Mouse (Mus musculus): ENCODE results near the gene Ranbp10. TPM values are rescaled to one million over a fixed set of nuclear protein-coding genes. Genes with fewer than 3 reads are reported as not detected.

Ranbp10 gene
- polyA plus RNA-seq, 1 experiment from 2014 or later = 9.6 TPM

DNA sequence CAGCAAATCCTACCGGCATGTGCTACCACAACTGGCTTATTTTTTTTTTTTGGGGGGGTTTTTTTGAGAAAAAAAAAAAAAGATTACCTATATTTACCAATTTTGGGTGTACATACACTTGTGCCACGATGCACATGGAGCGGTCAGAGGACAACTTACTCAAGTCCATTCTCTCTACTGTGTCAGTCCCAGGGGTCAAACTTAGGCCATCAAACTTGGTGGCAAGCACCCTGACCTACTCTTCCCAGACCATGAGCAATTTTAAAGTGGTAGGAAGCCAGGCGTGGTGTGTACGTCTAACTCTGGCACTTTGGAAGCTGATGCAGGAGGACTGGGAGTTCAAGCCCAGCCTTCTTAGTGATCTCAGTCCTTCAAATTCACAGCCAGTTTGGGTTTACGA, 13.9 kb downstream of the Ranbp10 start:
- ATAC-seq = no peak
- H3K27me3 ChIP-seq (ENCODE audit: control insufficient read depth, insufficient read depth, low read depth, low read length) = no peaks in the 10 kb centered on the region
- H3K9ac ChIP-seq (ENCODE audit: low read depth, low read length) = no peak overlapping the region
- H3K4me2 ChIP-seq (ENCODE audit: low read length) = no peak overlapping the region
- no peaks in the 10 kb centered on the region for H3K9me3 ChIP-seq (replicated peaks; ENCODE audit: control insufficient read depth, low read length, poor library complexity, severe bottlenecking)
- H3K4me1 ChIP-seq (ENCODE audit: control insufficient read depth, insufficient read depth, low read length) = no peaks in the 10 kb centered on the region
- WGBS = 98% methylated on average over 6 of the region's 6 CpGs
- H3K4me3 ChIP-seq (ENCODE audit: low read depth, low read length) = no peak overlapping the region
- no peak overlapping the region for H3K27ac ChIP-seq (ENCODE audit: low read length)
- H3K36me3 ChIP-seq (ENCODE audit: control insufficient read depth, insufficient read depth, low read length) = 0 out of 2 replicates have a peak, but pooled peaks cover 3% of the 10 kb centered on the region

DNA sequence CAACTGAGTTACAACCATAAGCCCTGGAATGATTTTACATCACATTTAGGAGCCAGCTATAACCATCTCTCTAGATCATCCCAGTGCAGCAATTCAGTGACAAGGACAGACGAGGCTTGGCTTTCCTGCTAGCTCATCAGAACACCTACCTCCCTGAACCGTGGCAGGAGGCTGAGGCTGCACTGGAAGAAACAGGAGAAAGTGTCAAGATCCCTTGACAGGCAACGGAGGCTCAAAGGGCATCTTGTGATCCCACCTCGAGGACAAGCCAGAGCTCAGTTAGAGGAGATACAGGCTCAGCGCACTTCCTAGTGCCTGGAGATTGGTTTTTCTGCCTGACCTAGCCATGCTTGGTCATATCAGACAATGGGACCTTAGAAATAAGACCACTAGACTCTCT, 14.6 kb downstream of the Ranbp10 start:
- Histone ChIP-seq H3K4me2 (ENCODE audit: low read length) (no peak overlapping the region), H3K36me3 (ENCODE audit: control insufficient read depth, insufficient read depth, low read length) (0 out of 2 replicates have a peak, but pooled peaks cover 3% of the 10 kb centered on the region), H3K27me3 (ENCODE audit: control insufficient read depth, insufficient read depth, low read depth, low read length) (no peaks in the 10 kb centered on the region), H3K27ac (ENCODE audit: low read length) (no peak overlapping the region), H3K9me3 (replicated peaks; ENCODE audit: control insufficient read depth, low read length, poor library complexity, severe bottlenecking) (no peaks in the 10 kb centered on the region), H3K4me1 (ENCODE audit: control insufficient read depth, insufficient read depth, low read length) (no peaks in the 10 kb centered on the region), H3K4me3 (ENCODE audit: low read depth, low read length) (no peak overlapping the region), H3K9ac (ENCODE audit: low read depth, low read length) (no peak overlapping the region)
- ATAC-seq = no peak
- 92% methylated on average over 5 of the region's 5 CpGs for WGBS

DNA sequence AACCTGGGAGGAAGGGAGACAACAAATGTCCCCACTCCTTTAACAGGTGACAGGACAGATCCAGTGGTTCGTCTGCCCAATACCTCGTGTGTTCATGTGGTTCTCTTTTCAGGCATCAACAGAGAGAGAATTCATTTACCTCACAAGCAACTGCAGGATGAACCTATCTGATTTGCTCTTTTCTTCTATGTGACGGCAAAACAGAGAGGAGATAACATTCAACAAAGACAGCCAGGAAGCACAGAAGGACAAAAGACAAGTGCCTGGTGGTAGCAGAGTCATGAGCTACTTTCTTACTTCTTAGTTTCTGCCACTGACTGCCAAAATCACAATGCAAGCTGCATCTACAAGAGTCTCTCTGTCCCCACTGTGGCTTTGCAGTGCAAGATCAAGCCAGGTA, 15.6 kb downstream of the Ranbp10 start:
- no peak overlapping the region for H3K4me2 ChIP-seq (ENCODE audit: low read length)
- H3K9ac ChIP-seq (ENCODE audit: low read depth, low read length) = no peak overlapping the region
- H3K4me3 ChIP-seq (ENCODE audit: low read depth, low read length) = no peak overlapping the region
- no peak for ATAC-seq
- no peak overlapping the region for H3K27ac ChIP-seq (ENCODE audit: low read length)
- WGBS = 77% methylated on average over 3 of the region's 3 CpGs
- no peaks in the 10 kb centered on the region for H3K4me1 ChIP-seq (ENCODE audit: control insufficient read depth, insufficient read depth, low read length)
- H3K27me3 ChIP-seq (ENCODE audit: control insufficient read depth, insufficient read depth, low read depth, low read length) = no peaks in the 10 kb centered on the region
- H3K36me3 ChIP-seq (ENCODE audit: control insufficient read depth, insufficient read depth, low read length) = 0 out of 2 replicates have a peak, but pooled peaks cover 3% of the 10 kb centered on the region
- no peaks in the 10 kb centered on the region for H3K9me3 ChIP-seq (replicated peaks; ENCODE audit: control insufficient read depth, low read length, poor library complexity, severe bottlenecking)

DNA sequence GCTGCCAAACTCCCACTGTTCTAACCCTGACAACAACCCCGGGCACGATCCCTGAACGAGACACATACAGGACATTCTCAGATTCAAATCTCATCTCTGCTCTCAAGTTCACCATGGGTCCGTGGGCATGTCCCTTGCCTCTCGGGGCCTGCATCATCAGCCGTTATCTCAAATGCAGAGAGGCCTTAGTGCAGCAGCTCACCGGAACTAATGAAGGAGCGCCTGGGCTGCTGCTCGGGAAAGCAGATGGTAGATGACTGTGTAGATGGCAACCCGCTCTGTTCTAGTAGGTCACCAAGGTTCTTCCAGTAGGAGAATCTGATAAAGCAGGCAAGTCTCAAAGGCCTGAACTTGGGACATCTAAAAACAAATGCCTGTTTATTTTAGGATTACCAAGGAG, 16.1 kb downstream of the Ranbp10 start:
- Histone ChIP-seq H3K27me3 (ENCODE audit: control insufficient read depth, insufficient read depth, low read depth, low read length) (no peaks in the 10 kb centered on the region), H3K27ac (ENCODE audit: low read length) (no peak overlapping the region), H3K4me1 (ENCODE audit: control insufficient read depth, insufficient read depth, low read length) (no peaks in the 10 kb centered on the region), H3K4me2 (ENCODE audit: low read length) (no peak overlapping the region), H3K4me3 (ENCODE audit: low read depth, low read length) (no peak overlapping the region), H3K9ac (ENCODE audit: low read depth, low read length) (no peak overlapping the region), H3K9me3 (replicated peaks; ENCODE audit: control insufficient read depth, low read length, poor library complexity, severe bottlenecking) (no peaks in the 10 kb centered on the region), H3K36me3 (ENCODE audit: control insufficient read depth, insufficient read depth, low read length) (0 out of 2 replicates have a peak, but pooled peaks cover 3% of the 10 kb centered on the region)
- WGBS = 85% methylated on average over 10 of the region's 10 CpGs
- ATAC-seq = no peak

DNA sequence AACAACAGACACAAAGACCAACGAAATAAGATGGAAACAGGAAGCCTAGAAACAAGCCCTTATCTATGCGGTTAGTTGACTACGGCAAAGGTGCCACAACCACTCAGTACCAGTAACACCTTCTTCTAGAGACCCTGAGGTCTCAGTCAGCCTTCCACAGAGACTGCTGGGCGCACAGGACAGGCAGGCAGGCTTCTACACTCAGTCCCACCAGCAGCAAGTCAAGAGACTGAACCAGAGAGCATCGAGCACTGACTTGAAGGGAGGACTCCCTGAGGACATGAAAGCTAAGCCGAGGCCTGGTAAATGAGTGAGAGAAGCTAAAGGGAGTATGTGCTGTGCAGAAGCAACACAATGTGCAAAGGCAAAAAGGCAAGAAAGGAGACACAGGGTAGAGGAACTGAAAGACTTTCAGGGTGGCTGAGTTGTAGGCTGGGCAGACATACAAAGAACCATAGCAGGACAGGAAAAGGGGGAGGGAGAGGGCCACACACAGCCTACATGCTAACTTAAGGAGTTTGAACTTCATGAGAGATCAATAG, 16.8 kb downstream of the Ranbp10 start:
- Histone ChIP-seq H3K27me3 (ENCODE audit: control insufficient read depth, insufficient read depth, low read depth, low read length) (no peaks in the 10 kb centered on the region), H3K27ac (ENCODE audit: low read length) (no peak overlapping the region), H3K4me3 (ENCODE audit: low read depth, low read length) (no peak overlapping the region), H3K36me3 (ENCODE audit: control insufficient read depth, insufficient read depth, low read length) (0 out of 2 replicates have a peak, but pooled peaks cover 3% of the 10 kb centered on the region), H3K4me2 (ENCODE audit: low read length) (no peak overlapping the region), H3K9me3 (replicated peaks; ENCODE audit: control insufficient read depth, low read length, poor library complexity, severe bottlenecking) (no peaks in the 10 kb centered on the region), H3K9ac (ENCODE audit: low read depth, low read length) (no peak overlapping the region), H3K4me1 (ENCODE audit: control insufficient read depth, insufficient read depth, low read length) (no peaks in the 10 kb centered on the region)
- WGBS = 82% methylated on average over 6 of the region's 6 CpGs
- ATAC-seq = no peak

DNA sequence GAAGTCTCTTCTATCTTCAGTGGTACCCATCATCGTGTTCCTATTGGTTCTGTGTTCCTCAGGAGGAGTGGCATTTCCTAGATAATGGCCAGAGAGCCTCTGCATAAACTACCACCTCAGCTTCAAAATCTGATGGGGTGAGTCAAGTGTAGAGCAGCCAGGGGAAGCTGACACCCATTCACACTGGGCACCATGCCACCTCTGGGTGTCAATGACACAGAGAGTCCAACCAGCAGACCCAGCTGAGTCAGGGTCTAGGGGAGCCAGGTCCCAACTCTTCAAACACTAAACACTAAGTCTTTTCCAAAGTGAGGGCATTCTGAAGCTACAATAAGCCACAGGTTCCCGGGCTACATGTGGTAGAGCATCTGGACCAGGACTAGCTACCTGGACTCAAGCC, 18.7 kb downstream of the Ranbp10 start:
- 0 out of 2 replicates have a peak, but pooled peaks cover 5% of the 10 kb centered on the region for H3K36me3 ChIP-seq (ENCODE audit: control insufficient read depth, insufficient read depth, low read length)
- H3K4me2 ChIP-seq (ENCODE audit: low read length) = no peak overlapping the region
- no peak overlapping the region for H3K4me3 ChIP-seq (ENCODE audit: low read depth, low read length)
- no peaks in the 10 kb centered on the region for H3K4me1 ChIP-seq (ENCODE audit: control insufficient read depth, insufficient read depth, low read length)
- no peak for ATAC-seq
- no peak overlapping the region for H3K27ac ChIP-seq (ENCODE audit: low read length)
- 98% methylated on average over 2 of the region's 2 CpGs for WGBS
- no peak overlapping the region for H3K9ac ChIP-seq (ENCODE audit: low read depth, low read length)
- H3K9me3 ChIP-seq (replicated peaks; ENCODE audit: control insufficient read depth, low read length, poor library complexity, severe bottlenecking) = no peaks in the 10 kb centered on the region
- H3K27me3 ChIP-seq (ENCODE audit: control insufficient read depth, insufficient read depth, low read depth, low read length) = no peaks in the 10 kb centered on the region

DNA sequence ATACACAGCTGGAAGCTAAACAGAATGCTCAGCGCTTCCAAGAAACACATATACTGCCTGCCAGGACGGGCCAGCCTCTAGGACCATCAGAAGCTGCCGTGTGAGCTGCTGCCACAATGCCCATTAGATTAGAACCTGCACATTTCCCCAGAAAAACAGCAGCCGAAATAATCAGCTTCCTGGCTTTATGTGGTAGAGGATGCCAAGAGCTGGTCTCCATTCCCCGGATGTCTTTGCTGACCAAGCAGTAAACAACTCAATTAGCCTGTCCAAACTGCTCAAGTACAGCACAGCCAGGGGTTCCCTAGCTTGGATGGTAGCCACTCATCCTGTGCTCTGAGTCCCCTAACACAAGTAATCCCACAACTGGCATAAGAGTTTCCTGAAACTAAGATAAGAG, 19.4 kb downstream of the Ranbp10 start:
- 77% methylated on average over 5 of the region's 5 CpGs for WGBS
- no peak for ATAC-seq
- Histone ChIP-seq H3K27me3 (ENCODE audit: control insufficient read depth, insufficient read depth, low read depth, low read length) (no peaks in the 10 kb centered on the region), H3K4me2 (ENCODE audit: low read length) (no peak overlapping the region), H3K4me3 (ENCODE audit: low read depth, low read length) (no peak overlapping the region), H3K36me3 (ENCODE audit: control insufficient read depth, insufficient read depth, low read length) (0 out of 2 replicates have a peak, but pooled peaks cover 5% of the 10 kb centered on the region), H3K9ac (ENCODE audit: low read depth, low read length) (no peak overlapping the region), H3K27ac (ENCODE audit: low read length) (no peak overlapping the region), H3K9me3 (replicated peaks; ENCODE audit: control insufficient read depth, low read length, poor library complexity, severe bottlenecking) (no peaks in the 10 kb centered on the region), H3K4me1 (ENCODE audit: control insufficient read depth, insufficient read depth, low read length) (no peaks in the 10 kb centered on the region)

DNA sequence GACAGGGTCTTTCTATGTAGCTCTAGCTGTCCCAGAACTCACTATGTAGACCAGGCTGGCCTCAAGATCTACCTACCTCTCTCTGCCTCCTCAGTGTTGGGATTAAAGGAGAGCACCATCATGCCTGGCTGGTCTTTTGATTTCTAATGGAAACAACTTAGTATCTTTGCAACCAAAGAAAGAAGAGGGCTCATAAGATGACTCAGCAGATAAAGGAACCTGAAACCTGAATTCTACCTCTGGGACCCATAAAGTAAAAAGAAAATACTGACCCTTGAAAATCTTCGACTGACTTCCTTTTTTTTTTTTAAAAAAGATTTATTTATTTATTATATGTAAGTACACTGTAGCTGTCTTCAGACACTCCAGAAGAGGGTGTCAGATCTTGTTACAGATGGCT, 21.2 kb downstream of the Ranbp10 start:
- no peak for ATAC-seq
- Histone ChIP-seq H3K27me3 (ENCODE audit: control insufficient read depth, insufficient read depth, low read depth, low read length) (no peaks in the 10 kb centered on the region), H3K4me3 (ENCODE audit: low read depth, low read length) (no peak overlapping the region), H3K9me3 (replicated peaks; ENCODE audit: control insufficient read depth, low read length, poor library complexity, severe bottlenecking) (no peaks in the 10 kb centered on the region), H3K9ac (ENCODE audit: low read depth, low read length) (no peak overlapping the region), H3K4me1 (ENCODE audit: control insufficient read depth, insufficient read depth, low read length) (no peaks in the 10 kb centered on the region), H3K36me3 (ENCODE audit: control insufficient read depth, insufficient read depth, low read length) (0 out of 2 replicates have a peak, but pooled peaks cover 3% of the 10 kb centered on the region), H3K4me2 (ENCODE audit: low read length) (no peak overlapping the region), H3K27ac (ENCODE audit: low read length) (no peak overlapping the region)
- 91% methylated on average over 1 of the region's 1 CpGs for WGBS

DNA sequence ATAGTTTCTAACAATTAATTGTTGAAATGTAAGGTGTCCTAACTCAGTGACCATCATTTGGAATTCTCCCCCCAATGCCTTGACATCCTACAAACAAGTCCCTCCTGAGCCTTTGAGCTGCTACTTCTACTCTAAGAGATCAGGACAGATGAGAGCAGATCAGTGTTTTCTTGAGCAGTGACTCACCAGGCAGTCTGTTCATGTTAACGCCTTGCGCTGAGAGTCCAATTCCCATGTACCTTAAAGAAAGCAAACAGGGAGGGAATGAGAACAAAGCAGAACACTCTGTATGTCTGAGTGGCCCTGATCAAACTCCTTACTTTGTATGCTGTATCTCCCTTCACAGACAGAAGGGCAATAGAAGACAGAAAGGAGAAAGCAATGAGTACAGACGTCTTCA, 21.8 kb downstream of the Ranbp10 start:
- Histone ChIP-seq H3K36me3 (ENCODE audit: control insufficient read depth, insufficient read depth, low read length) (0 out of 2 replicates have a peak, but pooled peaks cover 2% of the 10 kb centered on the region), H3K27me3 (ENCODE audit: control insufficient read depth, insufficient read depth, low read depth, low read length) (no peaks in the 10 kb centered on the region), H3K27ac (ENCODE audit: low read length) (no peak overlapping the region), H3K4me3 (ENCODE audit: low read depth, low read length) (no peak overlapping the region), H3K4me1 (ENCODE audit: control insufficient read depth, insufficient read depth, low read length) (no peaks in the 10 kb centered on the region), H3K9me3 (replicated peaks; ENCODE audit: control insufficient read depth, low read length, poor library complexity, severe bottlenecking) (no peaks in the 10 kb centered on the region), H3K9ac (ENCODE audit: low read depth, low read length) (no peak overlapping the region), H3K4me2 (ENCODE audit: low read length) (no peak overlapping the region)
- ATAC-seq = no peak
- WGBS = 65% methylated on average over 3 of the region's 3 CpGs

All from midbrain, embryonic 16.5 days (tissue).